ENCODE assay signal across 17 mouse cellular contexts in the genomic region with DNA sequence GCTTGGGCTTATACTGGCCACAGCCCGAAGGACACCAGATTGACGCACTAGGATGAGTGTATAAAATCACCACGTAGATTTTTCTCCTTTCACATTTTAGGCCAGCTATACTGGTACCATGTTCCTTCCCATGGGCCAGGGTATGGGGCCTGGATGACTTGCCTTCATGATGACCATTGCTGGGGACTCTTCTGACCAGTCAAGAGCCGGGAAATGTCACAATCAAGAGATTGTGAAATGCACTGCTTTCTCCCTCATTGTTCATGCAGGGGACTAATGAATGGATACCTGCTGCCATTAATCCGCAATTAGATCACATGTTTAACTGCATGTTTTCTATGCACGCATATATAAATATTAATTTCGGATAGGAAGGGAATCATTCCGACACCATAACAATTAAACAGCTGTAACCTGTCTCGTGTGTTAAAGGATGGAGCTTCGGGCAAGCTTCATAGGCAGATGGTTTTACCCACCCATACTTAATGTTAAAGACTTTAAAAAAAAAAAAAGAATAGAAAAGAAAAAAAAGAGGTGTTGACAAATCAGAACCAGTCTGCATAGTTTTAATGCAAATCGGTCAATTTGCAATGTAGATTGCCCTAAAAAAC.
"Had no signal": no experiment of that assay in that cellular context is flagged by ENCODE, and none has a peak within 500 bp of the region (broad histone marks: within the 10 kb centered on the region; RNA-seq: fewer than 3 reads in every experiment).

No protein-coding gene starts in this region.

- H3K4me2 ChIP-seq: limb, embryonic 13.5 days; neural tube, embryonic 13.5 days had no signal

- H3K9me3 ChIP-seq: limb, embryonic 13.5 days; midbrain, embryonic 10.5 days; neural tube, embryonic 13.5 days had no signal

- H3K36me3 ChIP-seq: neural tube, embryonic 13.5 days had no signal

- H3K9ac ChIP-seq: limb, embryonic 13.5 days; liver, embryonic 14.5 days; neural tube, embryonic 13.5 days had no signal

- H3K4me1 ChIP-seq: limb, embryonic 13.5 days; midbrain, embryonic 10.5 days had no signal

- ATAC-seq: lung, postnatal 0 days; midbrain, embryonic 16.5 days had no signal

- H3K27me3 ChIP-seq: limb, embryonic 13.5 days; neural tube, embryonic 13.5 days had no signal

- H3K27ac ChIP-seq: layer of hippocampus, adult 2 months; limb, embryonic 13.5 days; liver, embryonic 14.5 days; midbrain, embryonic 10.5 days; neural tube, embryonic 13.5 days had no signal

- DNase-seq: kidney, postnatal 10 days; kidney, postnatal 4 days; left cerebral cortex, postnatal 4 days; lung, adult 2 months; lung, postnatal 36 days; retina, postnatal 1 day; right cerebral cortex, postnatal 4 days; spleen, adult 18-20 months; thymus, adult 2 months; thymus, postnatal 25 days had no signal

- H3K4me3 ChIP-seq: layer of hippocampus, adult 2 months; limb, embryonic 13.5 days; midbrain, embryonic 10.5 days; neural tube, embryonic 13.5 days had no signal
